Mouse (Mus musculus): ENCODE measurements at regions not wholly inside any gene's neighbourhood (a gene's known extent, or its start where the extent isn't known, plus 50 kb on each side); places are given as distances from the start of the nearest gene placed in this dataset.

- no peak overlapping the region for H3K4me3 ChIP-seq (replicated peaks)
- H3K27me3 ChIP-seq (ENCODE audit: control insufficient read depth): no peaks in the 10 kb centered on the region
- TF ChIP-seq TAL1 (IDR thresholded peaks at IDR 0.05; ENCODE audit: low read length): no peak
- TF ChIP-seq GATA1 (IDR thresholded peaks at IDR 0.05; ENCODE audit: low read length): no peak
- peaks cover 61% of the 10 kb centered on the region for H3K9me3 ChIP-seq (ENCODE audit: control insufficient read depth, low read length)
- H3K4me1 ChIP-seq (ENCODE audit: control insufficient read depth): no peaks in the 10 kb centered on the region
- H3K36me3 ChIP-seq (ENCODE audit: control insufficient read depth): no peaks in the 10 kb centered on the region
Measured at GRCm38 (mm10) chr17:48870443-48870842, 61.7 kb upstream of the Lrfn2 start.

- peaks cover 45% of the 10 kb centered on the region for H3K9me3 ChIP-seq (ENCODE audit: control insufficient read depth, low read length)
- no peak overlapping the region for H3K4me3 ChIP-seq (replicated peaks)
- no peak for TF ChIP-seq GATA1 (IDR thresholded peaks at IDR 0.05; ENCODE audit: low read length)
- TF ChIP-seq TAL1 (IDR thresholded peaks at IDR 0.05; ENCODE audit: low read length): no peak
- no peaks in the 10 kb centered on the region for H3K27me3 ChIP-seq (ENCODE audit: control insufficient read depth)
- H3K36me3 ChIP-seq (ENCODE audit: control insufficient read depth): no peaks in the 10 kb centered on the region
- H3K4me1 ChIP-seq (ENCODE audit: control insufficient read depth): no peaks in the 10 kb centered on the region
Measured at GRCm38 (mm10) chr17:48877505-48877904, 54.7 kb upstream of the Lrfn2 start.

GRCm38 (mm10) chr17:48880590-48880989 is 51.6 kb upstream of the Lrfn2 start:
- Histone ChIP-seq H3K4me1 (ENCODE audit: control insufficient read depth) (no peaks in the 10 kb centered on the region), H3K4me3 (replicated peaks) (no peak overlapping the region), H3K9me3 (ENCODE audit: control insufficient read depth, low read length) (peaks cover 35% of the 10 kb centered on the region), H3K27me3 (ENCODE audit: control insufficient read depth) (no peaks in the 10 kb centered on the region), H3K36me3 (ENCODE audit: control insufficient read depth) (no peaks in the 10 kb centered on the region)
- TF ChIP-seq GATA1 (IDR thresholded peaks at IDR 0.05; ENCODE audit: low read length): no peak
- no peak for TF ChIP-seq TAL1 (IDR thresholded peaks at IDR 0.05; ENCODE audit: low read length)

- Histone ChIP-seq H3K27me3 (ENCODE audit: control insufficient read depth) (no peaks in the 10 kb centered on the region), H3K4me1 (ENCODE audit: control insufficient read depth) (no peaks in the 10 kb centered on the region), H3K36me3 (ENCODE audit: control insufficient read depth) (no peaks in the 10 kb centered on the region), H3K9me3 (ENCODE audit: control insufficient read depth, low read length) (peaks cover 24% of the 10 kb centered on the region), H3K4me3 (replicated peaks) (no peak overlapping the region)
- TF ChIP-seq TAL1 (IDR thresholded peaks at IDR 0.05; ENCODE audit: low read length) (no peak), GATA1 (IDR thresholded peaks at IDR 0.05; ENCODE audit: low read length) (no peak)
Measured at GRCm38 (mm10) chr17:48881946-48882345, 50.2 kb upstream of the Lrfn2 start.

Measured in erythroblast, embryonic 14.5 days (primary cell).